Mouse (Mus musculus) layer of hippocampus, postnatal 10 days (tissue): ENCODE data around the gene Tnfrsf4. TPM values are rescaled to one million over a fixed set of nuclear protein-coding genes. Genes with fewer than 3 reads are reported as not detected.
A peak's percentile ranks its signal among the peaks of the same experiment; 100 is the strongest.

Source experiments
- DNase-seq, 2 experiments: peaks; one replicate each; pipeline ENCODE4 v3.0.0; 2021; ENCODE audit warnings: low spot score in 2 of 2
- total RNA-seq, 2 experiments: library from RNA; stranded (reverse); gene quantifications; 2 replicates each; pipeline ENCODE4 v1.2.3; 2021

Tnfrsf4 gene
- total RNA-seq, 2 experiments from 2014 or later: 1.2 to 2.2 TPM

DNA sequence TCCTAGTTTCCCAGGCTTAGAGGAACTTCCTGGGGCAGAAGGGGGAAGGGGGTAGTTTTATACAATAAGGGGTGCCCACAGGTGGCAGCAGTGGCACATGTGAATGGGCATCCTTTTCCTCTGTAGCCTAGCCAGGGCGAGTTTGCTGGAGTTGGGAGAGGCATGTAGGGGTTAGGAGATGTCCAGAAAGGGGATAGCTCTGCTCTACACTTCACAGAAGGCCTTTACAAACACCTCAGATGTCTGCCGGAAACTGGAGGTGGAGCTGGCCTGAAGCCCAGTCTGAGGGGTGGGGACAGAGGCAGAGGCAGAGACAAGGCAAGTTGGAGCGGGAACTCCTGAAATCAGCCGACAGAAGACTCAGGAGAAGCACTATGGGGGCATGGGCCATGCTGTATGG lies 12.4 kb downstream of the Tnfrsf4 start, which contains the start of gene Tnfrsf18:
Tnfrsf18 (plus strand) TSS at position 152 of the 400 bp plus-strand sequence.
- DNase-seq: peak in 1 of 2 experiments; percentile 49

DNA sequence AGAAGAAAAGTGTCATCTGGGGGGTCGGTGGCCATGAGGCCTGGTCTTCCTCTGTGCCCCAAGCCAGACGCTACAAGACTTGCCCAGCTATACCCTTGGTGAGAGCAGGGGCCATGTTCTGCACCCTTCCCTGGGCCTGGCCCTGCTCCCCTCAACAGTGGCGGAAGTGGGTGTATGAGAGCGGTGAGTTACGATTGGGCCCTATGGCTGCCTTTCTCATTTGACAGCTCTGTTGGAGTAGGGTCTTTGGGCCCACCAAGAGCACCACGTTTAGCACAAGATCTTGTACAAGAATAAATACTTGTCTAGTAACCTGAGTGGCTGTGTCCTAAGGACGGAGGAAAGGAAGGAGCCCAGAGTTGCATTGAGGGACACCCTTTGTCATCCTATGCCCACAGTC lies 14.9 kb downstream of the Tnfrsf4 start:
- no peak for DNase-seq

DNA sequence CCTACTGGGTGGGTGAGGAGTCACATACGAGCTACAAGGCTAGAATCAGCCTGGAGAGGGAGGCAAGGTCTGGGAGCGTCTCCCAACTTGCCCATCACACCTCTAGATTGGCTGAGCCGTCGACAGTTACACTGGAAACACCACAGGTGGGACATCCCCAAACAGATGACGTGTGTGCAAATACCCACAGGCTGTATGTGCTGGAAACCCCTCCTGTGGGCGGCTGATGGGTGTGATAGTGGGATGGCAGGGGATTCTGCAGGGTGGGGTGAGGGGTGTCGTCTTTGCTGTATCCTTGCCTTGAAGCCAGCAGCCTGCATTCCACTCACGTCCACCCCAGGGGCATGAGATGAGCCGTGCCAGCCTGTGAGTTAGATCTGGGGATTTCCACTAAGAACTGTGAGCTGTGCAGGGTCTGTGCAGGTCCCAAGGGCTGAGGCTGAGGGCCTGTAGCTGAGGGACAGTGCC lies 17.0 kb downstream of the Tnfrsf4 start:
- no peak for DNase-seq

DNA sequence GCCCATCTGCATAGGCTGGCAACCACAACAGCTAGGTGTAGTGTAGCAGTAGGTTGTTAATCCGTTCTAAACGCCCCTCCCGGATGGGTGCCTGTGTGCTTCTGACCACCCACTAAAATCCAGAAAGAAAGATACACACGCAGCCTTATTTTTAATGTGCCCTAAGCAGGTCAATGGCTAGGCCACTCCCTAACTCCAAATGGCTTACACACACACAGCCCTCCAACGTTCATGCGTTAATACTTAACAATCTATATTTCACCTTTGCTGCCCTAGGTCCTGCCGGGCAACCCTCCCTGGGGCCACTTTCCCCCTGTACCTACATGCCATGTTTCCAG lies 17.6 kb downstream of the Tnfrsf4 start:
- DNase-seq: no peak

DNA sequence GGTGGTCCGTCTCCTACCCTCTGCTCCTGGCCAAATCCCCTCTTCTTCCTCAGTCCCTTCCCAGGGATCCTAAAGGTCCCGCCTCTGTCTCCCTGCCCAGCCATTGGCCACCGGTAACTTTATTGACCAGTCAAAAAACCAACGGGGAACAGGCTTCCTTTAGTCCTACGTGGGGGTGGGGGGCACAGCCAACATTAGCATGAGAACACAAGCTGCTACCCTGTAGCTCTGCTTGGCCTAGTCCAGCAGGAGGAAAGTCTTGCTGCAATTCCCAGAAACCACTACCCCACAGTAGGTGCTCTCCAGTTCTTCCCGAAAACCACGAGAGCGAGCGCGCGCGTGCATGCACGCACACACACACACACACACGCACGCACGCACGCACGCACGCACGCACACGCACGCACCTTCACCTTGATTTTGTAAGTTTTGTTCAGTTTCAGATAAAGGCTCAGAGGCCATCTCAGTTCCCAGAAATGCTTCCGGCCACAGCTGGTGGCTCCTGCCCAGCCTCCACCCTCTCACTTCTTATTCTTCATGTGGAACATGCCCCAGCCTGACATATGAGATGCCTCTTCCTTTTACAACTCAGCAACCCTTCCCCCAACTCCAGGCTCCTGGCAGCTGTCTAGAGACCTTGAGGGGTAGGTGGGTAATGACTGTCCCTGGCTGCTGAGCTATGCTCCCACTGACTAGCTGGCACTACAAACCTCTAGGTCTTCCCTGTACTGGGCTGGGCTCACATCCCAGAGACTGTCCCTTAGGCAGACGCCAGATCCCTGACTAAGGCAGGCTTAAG lies 18.1 kb downstream of the Tnfrsf4 start:
- DNase-seq: peak; percentile 73 to 80

DNA sequence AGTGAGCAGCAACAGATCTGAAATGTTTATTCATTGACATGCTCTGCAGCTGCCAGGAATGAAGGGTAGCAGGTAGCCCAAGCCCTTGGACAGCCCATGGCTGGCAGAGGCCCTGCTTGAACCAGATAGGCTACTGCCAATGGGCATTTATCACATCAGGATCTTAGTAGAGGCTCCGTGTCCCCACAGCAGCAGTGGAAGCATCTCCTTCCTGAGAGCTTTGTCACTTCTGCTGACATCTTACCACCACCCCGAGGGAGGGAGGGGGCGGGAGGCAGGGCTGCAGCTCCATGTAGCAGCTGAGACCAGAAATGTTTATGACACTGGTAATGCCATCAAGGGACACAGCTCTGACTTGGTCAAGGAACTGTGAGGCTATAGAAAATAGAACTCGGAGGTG lies 19.2 kb downstream of the Tnfrsf4 start:
- no peak for DNase-seq

DNA sequence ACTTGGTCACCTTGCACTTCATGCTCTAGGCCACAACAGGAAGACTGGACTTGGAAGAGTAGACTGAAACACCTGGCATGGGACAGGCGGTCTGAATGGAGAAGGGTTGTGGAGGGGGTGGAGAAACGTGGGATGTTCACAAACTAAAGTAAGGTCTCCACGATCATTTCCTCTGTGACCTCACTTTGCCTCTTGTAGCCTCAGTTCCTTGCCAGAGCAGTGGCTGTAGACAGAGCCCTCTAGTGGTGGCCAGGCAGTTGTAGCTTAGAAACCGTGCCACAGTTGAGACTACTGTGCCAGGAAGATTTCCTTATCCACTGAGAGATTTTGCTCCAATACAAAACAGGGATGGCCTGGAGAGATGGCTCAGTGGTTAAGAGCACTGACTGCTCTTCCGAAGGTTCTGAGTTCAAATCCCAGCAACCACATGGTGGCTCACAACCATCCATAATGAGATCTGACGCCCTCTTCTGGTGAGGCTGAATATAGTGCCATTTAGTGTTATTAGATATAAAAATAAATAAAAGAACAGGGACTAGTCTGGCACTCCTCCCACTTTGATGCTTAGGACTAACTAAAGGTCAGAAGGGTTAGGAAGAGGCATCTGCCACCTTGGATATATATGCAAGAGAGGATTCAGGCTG lies 20.0 kb downstream of the Tnfrsf4 start:
- DNase-seq: no peak

DNA sequence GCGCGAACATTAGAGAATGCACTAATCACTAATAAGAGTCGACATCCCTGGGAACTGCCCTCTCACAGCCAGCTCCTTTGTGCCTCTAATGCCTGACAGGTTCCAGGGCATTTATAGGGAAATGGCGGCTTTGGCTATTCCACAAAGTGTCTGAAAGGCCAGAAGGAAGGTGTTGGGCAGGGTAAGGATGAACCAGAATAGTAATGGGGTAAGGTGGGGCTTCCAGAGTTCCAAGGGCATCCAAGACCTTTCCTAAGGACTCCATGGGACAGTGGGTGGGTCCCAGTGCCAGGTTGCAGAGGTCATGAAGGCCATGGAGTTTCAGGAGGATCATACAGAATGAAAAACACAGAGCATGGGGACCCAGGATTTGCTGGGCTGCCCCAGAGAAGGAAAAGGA lies 20.7 kb downstream of the Tnfrsf4 start:
- DNase-seq: no peak

DNA sequence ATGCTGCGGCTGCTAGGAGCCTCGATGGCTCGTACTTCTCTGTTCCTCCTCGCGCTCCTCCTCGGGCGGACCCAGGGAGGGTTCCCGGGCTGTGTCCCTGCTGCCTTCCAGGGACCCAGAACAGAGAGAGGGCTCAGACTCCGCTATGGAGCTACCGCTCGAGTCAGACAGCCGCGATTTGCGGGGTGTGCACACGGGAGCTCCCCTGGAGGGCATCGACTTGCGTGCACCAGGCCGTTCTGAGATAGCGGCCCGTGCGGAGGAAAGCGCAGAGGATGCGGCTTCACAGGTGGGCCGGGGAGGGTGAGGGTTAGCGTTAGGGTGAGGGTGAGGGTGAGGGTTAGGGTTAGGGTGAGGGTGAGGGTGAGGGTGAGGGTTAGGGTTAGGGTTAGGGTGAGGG lies 21.3 kb downstream of the Tnfrsf4 start:
- DNase-seq: no peak

DNA sequence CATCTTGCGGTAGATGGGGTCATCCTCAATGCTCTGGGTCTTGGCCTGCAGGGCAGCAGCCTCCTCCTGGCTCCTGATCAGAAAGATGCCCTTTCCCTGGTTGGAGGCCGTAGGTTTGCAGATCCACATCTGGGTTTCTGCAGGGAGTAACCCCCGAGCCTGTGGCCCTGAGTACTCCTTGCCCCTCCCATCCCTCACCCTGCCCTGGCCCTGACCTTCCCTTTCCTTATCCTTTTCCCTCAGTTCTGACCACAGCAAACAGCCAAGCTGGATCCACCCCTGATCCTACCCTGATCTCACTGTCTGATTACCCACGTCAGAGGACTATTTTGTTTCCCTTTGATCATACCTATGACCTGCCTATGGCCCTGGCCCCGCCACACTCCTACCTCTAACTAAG lies 31.1 kb downstream of the Tnfrsf4 start:
- DNase-seq: no peak

DNA sequence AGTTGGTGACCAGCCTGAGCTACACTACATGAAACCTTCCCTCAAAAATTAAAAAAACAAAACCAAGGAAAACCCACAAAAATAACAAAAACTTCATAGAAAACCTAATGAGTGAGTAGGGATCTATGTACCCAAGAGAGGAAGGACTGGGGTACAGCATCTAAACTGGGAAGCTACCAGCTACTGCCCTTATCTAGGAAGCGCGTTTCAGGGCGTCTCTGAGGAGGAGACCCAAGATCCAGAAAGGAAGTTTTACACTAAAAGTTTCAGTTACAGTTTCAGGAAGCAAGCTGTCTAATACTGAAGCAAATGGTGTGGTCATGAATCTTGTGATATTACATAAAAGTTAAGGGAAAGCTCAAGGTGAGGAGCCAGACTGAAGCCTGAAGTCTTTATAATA lies 36.1 kb downstream of the Tnfrsf4 start:
- DNase-seq: no peak

DNA sequence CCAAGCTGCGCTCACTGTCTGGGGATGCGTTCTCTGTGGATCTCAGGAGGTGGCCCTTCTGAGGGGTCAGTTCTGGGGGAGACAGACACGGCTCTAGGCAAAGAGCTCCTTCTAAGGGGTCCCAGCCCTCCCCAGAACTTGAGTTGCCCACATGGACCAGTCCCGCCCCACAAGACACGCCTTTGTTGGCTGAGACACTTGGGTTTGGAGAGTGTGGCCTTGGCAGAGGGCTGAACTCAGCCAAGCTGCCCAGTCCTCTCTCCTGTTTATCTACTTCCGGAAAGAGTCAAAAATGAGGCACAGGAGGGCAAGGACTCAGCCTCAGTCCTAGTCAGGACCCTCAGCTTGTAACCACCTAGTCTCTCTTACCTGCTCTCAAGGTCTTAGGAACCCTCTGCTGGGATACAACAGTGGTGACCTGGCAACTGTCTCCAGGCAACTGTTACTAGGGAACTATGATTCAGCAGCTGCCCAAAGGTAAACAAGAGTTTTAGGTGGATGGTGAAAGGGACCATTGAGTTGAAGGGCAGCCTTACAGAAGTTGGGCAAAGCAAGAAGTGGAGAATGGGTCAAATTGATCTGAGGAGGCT lies 36.8 kb downstream of the Tnfrsf4 start:
- no peak for DNase-seq

DNA sequence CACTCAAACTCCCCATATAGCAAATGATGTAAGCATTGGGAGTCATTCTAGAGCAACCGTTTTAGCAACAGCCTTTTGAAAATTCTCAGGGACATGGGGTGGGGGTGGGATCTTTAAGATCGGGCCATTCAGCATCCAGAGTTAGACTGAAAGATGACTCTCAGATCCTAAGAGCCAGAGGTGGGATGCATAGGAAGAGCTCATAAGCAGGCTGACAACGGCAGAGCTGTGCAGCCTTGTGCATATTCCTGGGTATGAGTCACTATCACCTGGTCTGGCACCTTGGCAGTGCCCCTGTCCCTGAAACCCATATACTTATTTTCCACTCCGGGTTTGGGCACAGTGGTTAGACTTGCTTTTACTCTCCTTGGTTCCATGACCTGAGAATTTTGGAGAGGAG lies 39.5 kb downstream of the Tnfrsf4 start:
- no peak for DNase-seq

DNA sequence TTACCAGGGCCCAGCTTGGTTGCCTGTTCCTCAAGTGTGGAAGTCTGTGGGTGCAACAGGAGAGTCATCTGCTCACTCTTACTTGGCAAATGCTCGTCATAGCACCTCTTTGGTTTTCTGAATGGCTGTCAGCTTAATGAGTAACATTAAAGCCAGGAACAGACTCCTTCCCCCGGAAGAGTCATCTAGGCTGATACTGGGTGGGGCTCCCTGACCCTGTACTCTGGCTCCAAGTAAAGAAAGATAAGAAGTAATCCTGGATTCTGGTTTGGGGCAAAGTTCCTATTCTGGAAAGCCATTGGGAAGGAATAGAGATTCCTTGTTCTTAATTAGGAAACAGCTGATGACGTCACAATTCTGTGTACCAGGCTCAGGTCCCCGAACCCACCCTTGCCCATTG lies 40.5 kb downstream of the Tnfrsf4 start:
- no peak for DNase-seq

DNA sequence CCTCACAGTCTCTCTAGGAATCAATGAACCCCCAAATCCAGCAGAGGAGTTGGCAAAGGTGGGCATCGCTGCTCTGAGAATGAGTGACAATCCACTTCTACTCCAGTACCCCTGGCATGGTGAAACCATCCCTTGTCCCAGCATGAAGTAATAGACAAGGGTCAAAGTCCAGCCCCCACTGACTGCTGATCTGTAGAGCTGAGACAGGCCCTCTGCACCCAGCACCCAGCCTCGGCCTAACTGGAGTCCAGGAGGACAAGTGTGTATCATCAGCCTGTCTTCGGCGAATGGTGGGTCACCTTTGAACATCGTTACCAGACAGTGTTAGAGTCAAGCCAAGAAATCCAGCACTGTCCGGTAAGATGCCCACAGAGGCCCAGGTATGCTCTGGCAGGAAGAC lies 41.0 kb downstream of the Tnfrsf4 start:
- no peak for DNase-seq

DNA sequence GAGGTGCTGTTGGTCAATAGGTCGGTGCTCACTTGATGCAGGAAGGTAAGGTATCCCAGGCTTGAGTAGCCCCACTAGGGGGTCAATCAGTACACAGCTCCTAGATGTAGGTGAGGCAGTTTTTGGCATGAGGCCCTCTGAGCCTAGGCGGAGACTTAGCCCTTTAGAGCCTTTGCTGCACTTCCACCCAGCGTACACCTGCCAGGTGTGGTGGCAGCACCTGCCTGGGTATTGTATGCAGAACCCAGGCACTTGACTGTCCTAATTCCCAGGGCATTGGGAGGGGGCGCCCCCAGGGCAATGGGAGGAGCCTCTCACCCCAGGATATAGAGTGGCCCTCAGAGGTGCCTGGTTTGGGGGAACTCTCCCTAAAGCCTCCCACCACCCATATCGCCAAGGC lies 41.5 kb downstream of the Tnfrsf4 start:
- no peak for DNase-seq

DNA sequence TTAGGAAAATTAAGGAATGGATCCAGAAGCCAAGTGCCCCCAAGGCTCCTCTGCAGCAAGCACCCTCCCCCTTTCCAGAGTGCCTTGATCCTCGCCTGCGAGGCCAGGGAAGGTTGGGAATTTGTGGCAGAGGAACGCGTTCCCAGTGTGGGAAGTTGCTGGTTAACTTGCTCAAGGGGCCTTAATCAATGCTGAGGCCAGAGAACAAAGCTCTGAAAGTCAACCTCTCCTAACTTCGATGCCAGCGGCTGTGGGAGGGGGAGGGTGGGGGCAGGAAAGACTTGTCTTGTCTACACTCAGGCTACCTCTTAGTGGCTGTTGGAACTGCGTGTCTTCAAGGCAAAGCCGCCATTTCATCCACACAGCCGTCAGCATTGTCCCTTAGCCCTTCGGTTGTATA lies 44.1 kb downstream of the Tnfrsf4 start:
- DNase-seq: no peak

DNA sequence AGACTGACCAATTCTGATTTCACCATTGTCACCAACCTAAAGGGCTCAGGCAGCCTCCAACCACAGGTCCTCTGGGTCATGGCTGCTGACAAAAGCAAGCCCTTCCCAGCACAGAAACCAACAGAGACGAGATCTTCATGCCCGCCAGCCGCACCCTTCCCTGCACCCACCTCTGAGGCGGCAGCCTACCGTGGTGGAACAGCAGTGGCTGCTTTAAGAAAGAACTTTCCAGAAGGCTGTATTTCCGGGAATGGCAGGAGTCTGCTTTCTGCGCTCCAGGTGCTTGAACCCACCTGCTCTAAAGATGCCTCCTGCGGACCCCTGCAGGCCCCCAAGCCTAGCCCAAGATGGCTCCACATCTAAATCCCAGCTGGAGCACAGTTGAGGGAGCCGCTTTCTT lies 45.2 kb downstream of the Tnfrsf4 start:
- DNase-seq: no peak

DNA sequence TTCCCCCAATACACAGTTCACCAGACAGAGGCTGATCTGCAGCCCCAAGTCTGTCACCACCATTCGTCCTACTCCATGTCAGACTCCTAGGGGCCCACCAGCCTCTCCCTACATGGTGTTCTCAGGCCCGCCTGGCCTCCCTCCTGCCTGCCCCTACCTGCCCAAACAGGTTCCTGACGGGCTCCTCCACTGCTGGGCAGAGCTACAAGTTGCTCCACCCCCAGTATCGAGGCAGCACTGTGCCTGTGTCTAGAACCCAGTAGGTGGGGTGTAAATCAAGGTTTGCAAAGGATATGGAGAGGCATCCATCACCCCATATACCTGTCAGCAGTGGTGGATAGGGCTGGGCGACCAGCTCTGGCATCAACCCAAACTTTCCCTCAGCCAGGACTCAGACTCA lies 45.6 kb downstream of the Tnfrsf4 start, which contains the start of gene Ttll10:
Ttll10 (minus strand) TSS at position 154 of the 400 bp plus-strand sequence.
- DNase-seq: no peak

DNA sequence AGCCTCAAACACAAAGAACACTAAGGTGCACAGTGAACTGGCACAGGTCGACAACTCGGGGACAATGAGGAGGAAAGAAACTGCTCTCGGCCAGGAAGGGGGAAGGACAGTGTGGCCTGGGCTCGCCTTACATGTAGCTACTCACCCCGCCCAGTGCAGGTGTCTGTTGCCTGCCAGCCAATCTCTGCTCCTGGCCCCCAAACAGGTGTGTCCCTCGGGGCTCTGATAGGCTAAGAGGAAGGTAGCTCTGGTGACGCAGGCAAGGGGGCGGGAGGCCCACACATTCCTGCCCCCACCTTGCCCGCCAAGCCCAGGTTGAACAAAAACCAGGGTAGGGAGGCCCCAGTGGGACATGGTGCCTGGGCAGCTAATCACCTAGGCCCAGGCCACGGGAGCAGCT lies 46.1 kb downstream of the Tnfrsf4 start:
- DNase-seq: no peak

DNA sequence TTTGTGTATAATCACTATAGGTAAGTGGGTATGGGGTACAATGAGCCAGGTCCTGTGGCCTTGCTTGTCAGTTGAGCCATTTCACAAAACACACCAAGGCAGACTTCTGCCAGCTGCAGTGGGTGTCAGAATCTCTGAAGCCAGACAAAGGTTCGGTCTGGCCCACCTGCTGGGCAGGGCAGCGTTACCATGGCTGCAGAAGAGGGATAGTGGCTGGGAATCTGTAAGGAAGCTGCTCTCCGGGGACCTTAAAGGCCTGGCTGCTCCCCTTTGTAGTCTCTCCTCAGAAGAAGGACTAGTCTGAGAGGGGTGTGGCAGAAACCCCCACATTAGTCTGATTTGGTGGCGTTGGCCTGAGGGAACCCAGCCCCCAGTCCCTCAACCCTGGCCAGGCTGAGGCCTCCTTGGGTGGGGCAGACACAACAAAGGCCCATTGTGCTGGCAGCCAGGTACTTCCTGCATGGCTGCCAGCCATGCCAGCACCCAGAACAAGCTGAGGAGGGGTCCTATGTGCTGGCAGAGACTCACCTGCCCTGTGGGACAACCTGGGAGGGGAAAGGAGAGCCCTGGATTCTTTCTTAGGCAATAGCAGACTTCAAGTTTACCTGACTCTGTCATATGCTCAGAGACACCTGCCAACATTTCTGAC lies 50.3 kb downstream of the Tnfrsf4 start:
- DNase-seq: no peak

DNA sequence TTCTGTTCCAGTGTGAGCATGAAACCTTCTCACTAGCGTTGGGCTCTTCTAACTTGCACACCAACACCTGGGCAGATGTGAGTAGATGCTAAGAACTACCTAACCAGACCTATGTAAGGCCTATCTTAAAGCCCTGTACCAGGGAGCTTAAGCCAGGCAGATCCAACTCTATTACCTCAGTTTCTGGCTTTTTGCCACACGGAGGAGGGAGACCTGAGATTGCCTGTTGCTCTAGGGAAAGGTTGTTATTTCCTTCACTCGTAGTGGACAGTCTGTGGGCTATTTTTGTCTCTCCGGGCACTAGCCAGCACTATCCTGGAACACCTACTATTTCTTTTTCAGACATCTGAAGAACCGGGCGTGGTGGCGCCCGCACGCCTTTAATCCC lies 50.9 kb downstream of the Tnfrsf4 start:
- no peak for DNase-seq
